Mouse (Mus musculus) WW6 (cell line): ENCODE data around the gene Mum1.
"Not testable (repeated sequence)": the region's sequence is repeated elsewhere in the genome, so short reads cannot be mapped to it uniquely, and the experiment has no call there.

Experiments used
- DNase-seq: peaks from one replicate; pipeline ENCODE4 v3.0.0-alpha.2; 2013; ENCODE audit warnings: low read depth, low spot score

The Mum1 gene

GRCm38 (mm10) chr10:80208248-80208647, 18.0 kb upstream of the Mum1 start:
- no peak for DNase-seq

DNA sequence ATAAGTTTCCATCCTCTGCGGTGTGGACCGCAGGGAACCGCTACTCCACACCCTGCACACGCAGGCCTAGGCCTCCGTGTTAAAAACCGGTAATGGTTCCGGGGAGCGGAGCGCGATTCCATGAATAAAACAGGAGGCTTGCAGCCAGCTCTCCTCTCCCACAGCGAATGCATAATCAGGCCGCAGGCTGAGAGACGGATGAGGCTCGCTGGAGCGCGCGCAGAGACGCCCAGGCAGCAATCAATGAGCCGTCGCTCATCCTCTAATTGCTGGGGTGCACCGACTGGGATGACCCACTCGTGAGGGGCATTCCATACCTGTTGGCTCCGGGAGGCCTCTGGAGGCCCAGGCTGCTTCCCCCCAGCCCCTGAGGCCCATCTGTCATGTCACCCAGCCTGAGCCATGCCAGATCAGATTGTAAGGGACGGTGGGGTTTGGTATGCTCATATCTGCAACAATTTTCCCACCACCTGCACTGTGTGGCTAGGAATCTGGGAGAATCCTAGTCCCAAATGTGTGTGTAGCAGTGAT, 17.3 kb upstream of the Mum1 start:
- DNase-seq = no peak

DNA sequence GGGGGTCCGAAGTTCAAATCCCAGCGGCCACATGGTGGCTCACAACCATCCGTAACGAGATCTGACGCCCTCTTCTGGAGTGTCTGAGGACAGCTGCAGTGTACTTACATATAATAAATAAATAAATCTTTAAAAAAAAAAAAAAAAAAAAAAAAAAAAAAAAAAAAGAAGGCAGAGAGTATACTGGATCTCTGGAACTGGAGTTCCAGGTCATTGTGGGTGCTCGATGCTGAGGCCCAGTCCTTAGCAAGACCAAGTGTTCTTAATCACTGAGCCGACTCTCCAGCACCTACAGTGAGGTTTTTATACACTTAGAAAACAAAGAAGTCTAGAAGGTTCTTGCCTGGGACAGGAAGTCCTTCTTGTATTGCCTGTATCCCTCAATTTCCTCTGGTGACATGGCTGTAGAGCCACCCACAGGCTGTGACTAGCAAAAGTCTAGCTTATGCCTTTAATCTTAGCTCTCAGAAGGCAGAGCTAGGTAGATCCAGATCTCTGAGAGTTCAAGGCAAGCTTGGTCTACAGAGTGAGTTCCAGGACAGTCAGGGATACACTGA, 14.6 kb upstream of the Mum1 start:
- DNase-seq = not testable (repeated sequence)

DNA sequence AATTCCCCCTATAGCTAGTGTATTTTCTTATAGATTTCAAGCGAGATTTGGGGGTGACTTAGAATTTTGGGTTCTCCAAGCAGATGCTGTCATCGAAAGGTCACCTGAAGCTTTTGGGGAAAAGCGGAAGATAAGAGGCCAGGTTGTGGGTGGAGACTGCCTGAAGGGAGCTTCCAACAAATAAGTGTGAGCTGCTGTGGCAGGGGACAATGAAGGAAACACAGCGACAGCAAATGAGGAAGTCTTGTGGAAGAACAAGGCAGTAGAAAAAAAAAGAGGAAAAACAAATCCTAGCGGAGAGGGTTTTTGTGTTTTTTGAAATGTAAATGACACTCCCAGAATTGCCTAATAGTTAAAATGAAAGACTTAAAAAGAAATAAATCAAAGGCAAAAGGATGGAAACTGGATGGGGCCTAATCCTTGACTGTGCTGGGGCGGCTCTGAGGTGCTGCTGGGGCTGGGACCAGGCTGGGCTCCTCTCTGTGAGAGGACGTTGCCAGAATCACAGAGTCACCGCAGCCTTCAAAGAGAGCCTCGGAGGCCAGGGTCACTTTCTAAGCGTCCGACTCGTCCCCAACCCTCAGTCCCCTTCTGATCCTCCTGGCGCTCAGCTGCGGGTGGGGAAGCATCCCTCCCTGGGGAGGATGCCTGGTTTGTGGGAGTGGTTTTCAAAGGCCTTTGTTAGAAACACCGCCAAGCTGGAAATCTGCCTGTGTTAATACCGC, 11.0 kb upstream of the Mum1 start:
- DNase-seq = no peak

DNA sequence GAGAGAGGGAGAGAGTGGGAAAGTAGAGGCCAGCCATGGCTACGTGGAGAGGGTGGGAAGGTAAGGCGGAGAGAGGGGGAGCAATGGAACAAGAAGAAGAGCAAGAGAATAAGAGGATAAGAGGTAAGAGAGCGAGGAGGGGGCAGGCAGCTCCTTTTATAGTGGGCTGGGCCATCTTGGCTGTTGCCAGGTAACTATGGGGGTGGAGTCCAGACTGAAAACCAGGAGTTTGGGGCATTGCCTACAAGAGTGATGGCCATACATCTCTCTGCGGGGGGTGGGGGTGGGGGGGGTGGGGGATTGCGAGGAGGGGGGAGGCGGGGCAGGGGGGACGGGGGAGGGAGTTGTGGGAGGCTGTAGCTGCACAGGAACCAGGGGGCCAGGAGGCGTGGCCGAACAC, 5.6 kb upstream of the Mum1 start:
- no peak for DNase-seq

- DNase-seq = not testable (repeated sequence)
Observed at GRCm38 (mm10) chr10:80223137-80223536, 3.1 kb upstream of the Mum1 start.

DNA sequence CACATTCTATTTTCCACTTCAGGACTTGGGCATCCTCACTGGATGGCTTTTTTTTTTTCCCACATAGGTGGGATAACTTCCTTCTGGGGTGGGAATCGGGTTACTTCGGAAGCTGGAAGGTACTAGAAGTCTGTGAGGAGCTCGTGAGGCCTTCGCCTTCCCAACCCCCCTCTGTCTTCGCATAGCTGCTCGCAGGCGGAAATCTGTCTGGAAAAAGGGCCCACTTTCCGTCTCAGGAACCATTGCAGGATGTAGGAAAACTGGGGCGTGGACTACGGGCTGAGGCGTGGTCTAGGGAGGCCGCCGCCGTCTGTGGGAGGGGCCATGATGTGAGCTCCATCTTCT, 191 bp upstream of the Mum1 start:
- no peak for DNase-seq

GRCm38 (mm10) chr10:80227166-80227539, 919 bp downstream of the Mum1 start:
- no peak for DNase-seq

DNA sequence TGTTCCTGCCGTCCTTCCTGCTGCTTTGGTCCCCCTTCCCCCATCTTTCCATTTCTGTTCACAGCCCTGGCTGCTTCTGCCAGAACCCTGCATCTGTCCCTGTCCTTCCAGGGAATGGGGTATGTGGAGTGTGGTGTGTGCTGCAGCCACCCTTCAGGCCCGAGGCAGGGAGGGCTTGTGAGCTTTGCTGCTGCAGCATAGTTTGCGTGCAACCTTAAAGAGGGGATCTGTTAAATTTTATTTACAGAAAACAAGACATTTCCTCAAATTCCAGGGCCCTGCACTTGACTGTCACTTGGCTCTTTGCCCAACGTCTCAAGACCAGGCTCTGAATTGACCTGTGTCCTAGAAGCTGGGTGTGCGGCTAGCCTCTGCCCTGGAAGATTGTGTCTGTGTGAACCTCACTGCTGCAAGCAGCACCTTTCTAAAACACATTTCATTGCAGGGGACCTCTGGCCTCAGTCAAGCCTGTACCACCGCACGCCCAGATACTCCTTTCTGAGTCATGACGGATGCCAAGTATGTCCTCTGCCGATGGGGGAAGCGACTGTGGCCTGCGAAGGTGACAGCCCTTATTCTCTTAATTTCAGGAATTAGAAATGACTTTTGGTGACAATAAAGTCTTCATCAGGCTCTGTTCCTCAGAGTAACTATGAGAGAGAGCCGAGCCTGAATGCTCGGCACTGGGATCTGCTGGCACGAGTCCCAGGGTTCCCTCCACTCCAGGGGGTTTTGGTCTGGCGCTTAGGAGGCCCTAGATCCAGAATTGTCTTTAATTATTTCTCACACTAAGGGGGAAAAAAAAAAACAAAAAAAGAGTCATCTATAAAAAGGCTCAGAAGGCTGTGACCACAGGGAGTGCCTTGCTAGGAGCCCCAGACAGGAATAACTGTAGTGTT, 1.9 kb downstream of the Mum1 start:
- no peak for DNase-seq

- no peak for DNase-seq
Observed at GRCm38 (mm10) chr10:80236145-80236825, 10.1 kb downstream of the Mum1 start.

- DNase-seq = no peak
Observed at GRCm38 (mm10) chr10:80237020-80237419, 10.8 kb downstream of the Mum1 start.

GRCm38 (mm10) chr10:80238306-80238705, 12.1 kb downstream of the Mum1 start:
- DNase-seq = no peak

GRCm38 (mm10) chr10:80239791-80240190, 13.6 kb downstream of the Mum1 start:
- DNase-seq = no peak

DNA sequence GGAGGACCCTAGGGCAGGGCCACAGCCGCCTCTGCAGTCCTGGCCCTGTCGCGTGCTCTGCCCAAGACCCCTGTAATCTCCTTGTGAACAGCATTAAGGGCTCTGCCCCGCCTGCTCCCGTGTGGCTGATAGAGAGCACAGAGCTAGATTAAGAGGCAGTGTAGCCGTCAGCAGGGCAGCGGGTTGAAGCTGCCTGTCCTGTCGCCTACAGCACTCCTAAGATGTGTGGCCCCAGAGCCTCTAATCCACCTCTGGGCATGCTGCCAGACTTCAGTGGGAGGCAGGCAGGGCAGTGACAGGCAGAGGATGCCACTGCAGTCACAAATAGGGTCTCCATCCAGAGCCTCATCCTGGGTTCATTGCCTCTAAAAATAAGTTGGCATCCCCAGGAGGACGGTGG, 15.9 kb downstream of the Mum1 start:
- DNase-seq = no peak

DNA sequence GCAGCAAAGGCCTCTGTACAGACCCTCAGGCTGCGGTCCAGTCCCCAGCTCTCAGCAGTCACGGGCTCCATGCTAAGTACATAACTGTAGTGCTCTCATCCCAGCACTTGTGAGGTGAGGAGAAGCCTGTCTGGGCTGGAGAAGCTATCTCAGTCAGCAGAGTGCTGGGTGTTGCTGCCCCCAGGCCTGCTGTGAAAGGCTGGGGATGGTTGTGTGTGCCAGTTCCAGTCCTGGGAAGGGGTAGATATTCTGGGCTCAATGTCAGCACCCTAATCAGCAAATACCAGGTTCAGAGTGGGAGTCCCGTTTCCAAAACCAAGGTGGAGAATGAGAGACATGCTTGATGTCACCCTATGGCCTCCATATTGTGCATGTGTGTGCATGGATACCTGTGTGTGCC, 16.4 kb downstream of the Mum1 start:
- no peak for DNase-seq

DNA sequence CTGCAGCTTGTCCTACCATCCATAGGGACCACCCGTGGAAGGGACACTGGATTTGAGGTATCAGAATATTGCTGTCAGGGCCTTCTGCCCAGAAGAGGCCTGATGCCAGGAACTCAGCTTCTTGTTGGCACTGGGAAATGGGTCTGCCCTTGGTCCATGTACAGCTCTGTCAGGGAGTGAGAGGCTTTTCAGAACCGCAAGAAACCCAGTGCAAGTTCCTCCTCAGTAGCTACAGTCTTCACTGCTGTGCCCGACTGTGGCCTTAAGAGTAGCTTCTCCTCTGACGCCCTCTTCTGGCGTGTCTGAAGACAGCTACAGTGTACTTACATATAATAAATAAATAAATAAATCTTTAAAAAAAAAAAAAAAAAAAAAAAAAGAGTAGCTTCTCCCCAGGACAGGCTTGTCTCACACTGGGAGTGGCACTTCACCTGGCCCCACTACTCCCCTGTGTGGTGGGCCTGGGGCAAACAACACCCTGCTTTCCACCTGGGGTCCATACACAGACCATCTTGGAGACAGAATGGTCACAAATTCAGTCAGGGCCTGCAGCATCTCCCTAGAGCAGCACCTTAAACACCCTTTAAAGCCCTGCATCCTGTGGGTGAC, 18.7 kb downstream of the Mum1 start:
- DNase-seq = no peak

DNA sequence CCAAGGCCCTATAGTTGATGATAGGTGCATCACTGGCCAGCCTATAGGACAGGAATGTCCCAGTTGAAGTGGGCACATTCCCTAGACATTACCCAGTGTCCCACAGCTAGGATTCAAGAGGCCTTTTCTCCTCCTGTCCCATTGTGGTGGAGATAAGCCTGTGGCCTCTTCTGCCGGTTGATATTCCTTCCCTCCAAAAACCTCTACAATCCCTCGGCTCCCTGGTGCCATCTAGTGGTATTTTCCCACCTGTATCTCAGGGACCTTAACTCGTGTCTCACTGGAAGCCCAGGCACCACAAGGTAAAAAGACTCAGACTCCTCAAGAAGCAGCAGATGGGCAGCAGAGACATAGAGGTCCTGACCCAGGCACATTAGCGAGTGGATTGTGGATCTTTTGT, 19.4 kb downstream of the Mum1 start:
- peak; percentile 65 for DNase-seq

DNA sequence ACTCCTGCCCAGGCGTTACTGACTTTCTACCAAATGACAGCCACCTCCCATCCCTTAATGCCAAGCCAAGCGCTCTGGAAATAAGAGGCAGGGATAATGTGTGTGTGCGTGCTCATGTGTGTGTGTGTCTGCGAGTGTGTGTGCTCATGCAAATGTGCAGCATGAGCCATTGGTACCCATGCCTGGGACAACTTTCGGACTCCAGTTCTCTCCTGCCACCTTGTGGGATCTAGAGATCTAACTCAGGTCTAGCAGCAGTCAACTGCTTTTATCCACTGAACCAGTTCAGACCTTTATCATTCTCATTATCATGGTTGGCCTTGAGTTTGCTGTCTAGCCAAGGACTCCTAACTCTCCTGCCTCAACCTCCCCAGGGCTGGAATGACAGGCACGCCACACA, 21.6 kb downstream of the Mum1 start:
- DNase-seq = no peak

DNA sequence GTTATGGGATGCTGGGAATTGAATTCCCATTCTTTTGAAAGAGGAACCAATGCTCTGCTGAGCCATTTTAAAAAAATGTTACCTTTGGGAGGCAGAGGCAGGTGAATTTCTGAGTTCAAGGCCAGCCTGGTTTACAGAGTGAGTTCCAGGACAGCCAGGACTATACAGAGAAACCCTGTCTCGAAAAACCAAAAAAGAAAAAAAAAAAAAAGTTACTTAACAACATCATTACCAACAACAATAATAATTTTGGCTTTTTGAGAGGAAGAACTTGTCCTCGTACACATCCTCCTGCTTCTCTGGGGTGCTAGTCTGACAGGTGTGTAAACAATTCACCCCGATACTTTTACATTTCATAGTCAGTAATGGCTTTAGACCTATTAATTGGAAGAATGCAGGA, 22.2 kb downstream of the Mum1 start:
- DNase-seq = not testable (repeated sequence)

- DNase-seq = peak; percentile 85
Observed at GRCm38 (mm10) chr10:80248971-80249640, 22.9 kb downstream of the Mum1 start, which contains the start of gene Ndufs7. Ndufs7 (plus strand) TSS chr10:80249121.

DNA sequence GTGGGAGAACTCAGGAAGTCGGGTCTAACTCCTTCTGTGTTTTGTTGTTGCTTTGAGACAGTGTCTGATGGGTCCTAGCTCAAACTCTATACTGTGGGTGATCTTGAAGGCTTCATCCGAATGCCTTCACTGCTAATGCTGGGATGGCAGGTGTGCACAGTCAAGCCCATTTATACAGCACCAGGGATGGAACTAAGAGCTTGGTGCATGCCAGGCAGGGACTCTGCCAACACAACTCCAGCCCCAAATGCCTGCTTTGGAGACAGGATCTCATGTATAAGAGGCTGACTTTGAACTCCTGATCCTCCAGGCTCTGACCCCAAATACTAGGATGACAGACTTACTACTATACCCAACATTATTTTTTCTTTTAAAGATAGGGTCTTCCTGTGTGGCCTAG, 23.8 kb downstream of the Mum1 start:
- DNase-seq = no peak
